Mouse (Mus musculus): ENCODE data around the gene Mcts2.

- no peak for TF ChIP-seq CTCF (IDR thresholded peaks at IDR 0.05; ENCODE audit: extremely low read depth, insufficient read depth, low read length)
- no peak for TF ChIP-seq POLR2A (IDR thresholded peaks at IDR 0.05; ENCODE audit: extremely low read depth, insufficient read depth, low read length)
These were observed 47.3 kb upstream of the Mcts2 start for GRCm38 (mm10) chr2:152639406-152640113.

All from cortical plate, adult 2 months (tissue).